Mouse (Mus musculus) ES-E14 (cell line): ENCODE results near the gene Arhgap28. TPM values are rescaled to one million over a fixed set of nuclear protein-coding genes. Genes with fewer than 3 reads are reported as not detected.
"Not testable (repeated sequence)": the region's sequence is repeated elsewhere in the genome, so short reads cannot be mapped to it uniquely, and the experiment has no call there.

Experiments used
- DNase-seq: peaks from one replicate; pipeline ENCODE4 v3.0.0-alpha.2; 2013; ENCODE audit warnings: low read depth, low spot score
- H3K27ac ChIP-seq: 2 replicates; pipeline ENCODE4 v1.5.1; 2012; ENCODE audit warnings: low read depth, mild to moderate bottlenecking, low read length, moderate library complexity, mixed read lengths; ENCODE audit not compliant: poor library complexity, insufficient read depth, severe bottlenecking
- H3K36me3 ChIP-seq: 2 replicates; pipeline ENCODE4 v1.6.1; 2012; ENCODE audit warnings: mild to moderate bottlenecking, low read length, moderate library complexity, mixed read lengths; ENCODE audit not compliant: control insufficient read depth, poor library complexity, insufficient read depth, severe bottlenecking
- H3K4me1 ChIP-seq, 2 experiments: fragments of 150-350 bp in 1 of 2; sonication (generic) in 1 of 2; 2 replicates each; pipeline ENCODE4 v1.6.1; 2012; ENCODE audit warnings: low read length in 2 of 2, mild to moderate bottlenecking in 1 of 2, mixed read lengths in 1 of 2; ENCODE audit not compliant: control insufficient read depth in 2 of 2, insufficient read depth in 2 of 2, poor library complexity in 1 of 2
- H3K4me3 ChIP-seq, 2 experiments: fragments of 150-350 bp in 1 of 2; sonication (generic) in 1 of 2; 2 replicates each; pipeline ENCODE4 v1.5.1; 2012; ENCODE audit warnings: low read length in 2 of 2, low read depth in 1 of 2, mild to moderate bottlenecking in 1 of 2, mixed read lengths in 1 of 2; ENCODE audit not compliant: insufficient read depth in 1 of 2, poor library complexity in 1 of 2, severe bottlenecking in 1 of 2
- H3K9ac ChIP-seq: 2 replicates; pipeline ENCODE4 v1.6.1; 2012; ENCODE audit warnings: low read depth, mild to moderate bottlenecking, low read length, mixed read lengths; ENCODE audit not compliant: poor library complexity, insufficient read depth, severe bottlenecking
- H3K9me3 ChIP-seq: fragments of 150-350 bp; sonication (generic); 2 replicates; pipeline ENCODE4 v1.6.1; 2012; ENCODE audit warnings: low read depth, mild to moderate bottlenecking, low read length; ENCODE audit not compliant: control insufficient read depth, insufficient read depth
- CHD2 ChIP-seq: IDR thresholded peaks from 2 replicates; pipeline ENCODE4 v1.6.1; 2014; ENCODE audit warnings: mild to moderate bottlenecking, low read depth, low read length, inconsistent platforms
- HCFC1 ChIP-seq: IDR thresholded peaks from 2 replicates; pipeline ENCODE4 v1.6.1; 2012; ENCODE audit warnings: low read length, inconsistent platforms, borderline replicate concordance; ENCODE audit not compliant: insufficient read depth
- MAFK ChIP-seq: IDR thresholded peaks from 2 replicates; pipeline ENCODE4 v1.6.1; 2014; ENCODE audit warnings: mild to moderate bottlenecking, low read depth, low read length, inconsistent platforms; ENCODE audit not compliant: insufficient read depth
- ZC3H11A ChIP-seq: IDR thresholded peaks from 2 replicates; pipeline ENCODE4 v1.6.1; 2012; ENCODE audit warnings: low read depth, mild to moderate bottlenecking, inconsistent platforms, low read length, borderline replicate concordance
- ZNF384 ChIP-seq: IDR thresholded peaks from 2 replicates; pipeline ENCODE4 v1.6.1; 2012; ENCODE audit warnings: low read depth, low read length, inconsistent platforms
- in situ Hi-C, 2 experiments: fragments of 600-800 bp; cut with MboI; formaldehyde crosslinking; loops; one replicate each; pipeline ENCODE4 v1.15.1; 2025; ENCODE audit warnings: low sequenced_read_pairs in 2 of 2, inconsistent platforms in 1 of 2; ENCODE audit not compliant: unreplicated experiment in 2 of 2
- total RNA-seq: library from RNA; depleted of rRNA; stranded (reverse); fragments of 300-350 nt; gene quantifications from 2 replicates; pipeline ENCODE4 v1.2.3, GENCODE M21; 2012

The Arhgap28 gene
- total RNA-seq, 1 experiment = 13.4 TPM

DNA sequence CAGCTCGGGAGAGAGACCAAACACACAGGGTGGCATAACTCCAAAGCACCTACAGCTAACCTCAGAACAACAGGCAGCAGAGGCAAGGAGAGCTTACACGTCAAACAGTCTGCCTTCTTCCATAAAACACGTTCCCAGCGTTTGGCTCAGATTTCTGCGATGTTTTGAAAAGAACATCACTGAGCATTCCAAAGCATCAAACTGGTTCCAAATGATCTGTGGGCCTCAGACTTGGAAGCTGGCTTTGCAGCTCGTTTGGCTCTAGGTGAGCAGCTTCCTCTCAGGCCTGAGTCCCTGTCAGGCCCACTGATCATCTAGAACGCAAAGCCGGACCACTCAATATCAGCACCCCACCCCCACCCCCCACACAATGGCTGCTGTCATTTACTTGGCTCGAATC is 137.9 kb downstream of the Arhgap28 start:
- H3K9ac ChIP-seq = no peak overlapping the region
- no peak for DNase-seq
- no peak for TF ChIP-seq ZC3H11A
- no peak for TF ChIP-seq CHD2
- TF ChIP-seq ZNF384 = no peak
- TF ChIP-seq MAFK = no peak
- no peak for TF ChIP-seq HCFC1
- in situ Hi-C loops = no loop called here
- H3K4me1 ChIP-seq = no peaks in the 10 kb centered on the region
- no peak overlapping the region for H3K4me3 ChIP-seq
- no peaks in the 10 kb centered on the region for H3K9me3 ChIP-seq
- H3K27ac ChIP-seq = no peak overlapping the region
- H3K36me3 ChIP-seq = peaks cover 4% of the 10 kb centered on the region; the same call in 1 of the 2 replicates

DNA sequence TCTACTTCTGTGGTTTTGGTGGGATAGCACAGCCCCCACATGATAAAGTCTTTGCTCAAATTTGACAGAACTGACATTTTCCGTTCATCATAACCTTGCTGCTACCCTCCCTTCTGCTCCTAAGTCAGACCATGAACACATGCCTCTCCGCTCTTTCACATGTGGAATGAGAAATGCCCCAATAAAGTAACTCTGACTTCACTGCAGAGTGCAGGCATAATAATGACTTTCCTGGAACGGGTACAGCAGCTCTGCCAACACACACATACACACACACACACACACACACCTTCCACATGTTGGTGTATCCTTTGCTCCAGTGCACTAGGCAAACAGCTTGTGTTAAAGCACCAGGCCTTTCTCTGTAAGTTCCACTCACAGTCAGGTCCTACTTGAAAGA is 139.0 kb downstream of the Arhgap28 start:
- DNase-seq = no peak
- H3K9me3 ChIP-seq = no peaks in the 10 kb centered on the region

DNA sequence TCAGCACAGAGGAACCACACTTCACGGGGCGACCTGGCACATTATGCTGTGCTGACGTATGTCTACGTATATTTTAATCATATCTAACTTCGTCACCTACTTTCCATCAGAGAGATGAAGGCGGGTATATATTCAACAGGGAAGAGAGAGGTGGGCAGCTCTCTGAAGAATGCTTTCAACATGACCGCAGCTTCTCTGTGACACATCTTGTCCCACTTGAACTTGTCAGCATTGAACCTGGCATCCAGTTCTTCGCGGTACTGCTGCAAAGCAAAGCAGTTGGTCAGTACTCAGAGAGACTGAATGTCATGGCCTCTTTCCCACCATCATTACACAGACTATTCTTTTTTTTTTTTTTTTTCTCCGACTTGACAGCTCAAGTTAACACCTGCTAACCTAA is 139.6 kb downstream of the Arhgap28 start:
- Histone ChIP-seq H3K9me3 (no peaks in the 10 kb centered on the region), H3K36me3 (peaks cover 4% of the 10 kb centered on the region; the same call in 1 of the 2 replicates), H3K27ac (no peak overlapping the region), H3K4me3 (no peak overlapping the region), H3K9ac (no peak overlapping the region), H3K4me1 (no peaks in the 10 kb centered on the region)
- TF ChIP-seq CHD2 (no peak), MAFK (no peak), HCFC1 (no peak), ZC3H11A (no peak), ZNF384 (no peak)
- no peak for DNase-seq
- in situ Hi-C loops = no loop called here

More for the DNA sequence above, 139.0 kb downstream of the Arhgap28 start:
- Histone ChIP-seq H3K36me3 (peaks cover 4% of the 10 kb centered on the region; the same call in 1 of the 2 replicates), H3K4me1 (no peaks in the 10 kb centered on the region), H3K9ac (no peak overlapping the region), H3K4me3 (no peak overlapping the region), H3K27ac (no peak overlapping the region)
- TF ChIP-seq HCFC1 = no peak
- no peak for TF ChIP-seq MAFK
- TF ChIP-seq ZC3H11A = no peak
- no peak for TF ChIP-seq ZNF384
- TF ChIP-seq CHD2 = no peak
- in situ Hi-C loops = no loop called here

DNA sequence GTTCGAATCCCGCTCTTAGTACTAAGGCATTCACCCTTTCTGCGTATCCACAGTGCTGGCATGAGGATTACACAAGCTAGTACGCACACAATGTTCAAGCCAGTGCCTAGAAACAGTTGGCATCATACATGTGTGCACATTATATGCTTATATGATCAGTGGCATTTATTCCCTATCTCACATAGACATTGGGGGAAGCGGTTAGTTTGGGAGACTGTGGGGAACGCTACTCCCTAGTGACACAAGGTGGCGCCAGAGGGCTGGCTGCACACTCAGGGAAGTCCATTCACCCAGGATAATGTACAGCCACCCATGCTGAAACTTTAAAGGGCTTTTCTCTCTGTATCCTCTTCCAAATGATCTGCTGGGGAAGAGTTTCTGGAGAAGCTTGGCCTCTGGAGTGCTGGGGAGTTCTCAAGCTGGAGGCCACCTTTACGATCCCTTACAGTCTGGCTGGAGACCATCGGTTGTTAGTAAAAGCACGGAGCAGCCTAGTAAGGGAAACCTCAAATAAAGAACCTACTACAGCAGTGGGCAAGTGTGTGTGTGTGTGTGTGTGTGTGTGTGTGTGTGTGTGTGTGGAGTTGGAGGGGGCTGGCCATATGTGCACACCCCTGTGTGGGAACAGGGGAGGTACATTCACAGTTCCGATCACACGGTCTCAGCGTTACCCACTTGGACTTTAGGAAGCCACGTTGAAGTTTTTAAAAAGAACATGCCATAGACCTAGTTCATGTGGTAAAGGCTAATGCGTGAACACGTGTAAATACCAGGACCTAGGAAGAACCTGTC is 142.0 kb downstream of the Arhgap28 start:
- TF ChIP-seq ZC3H11A (peak; percentile 74), HCFC1 (no peak)
- Histone ChIP-seq H3K4me3 (no peak overlapping the region), H3K36me3 (peaks cover 3% of the 10 kb centered on the region; the same call in 1 of the 2 replicates), H3K4me1 (no peaks in the 10 kb centered on the region), H3K27ac (no peak overlapping the region), H3K9me3 (no peaks in the 10 kb centered on the region), H3K9ac (no peak overlapping the region)
- in situ Hi-C loops = no loop called here
- peak; percentile 45 for DNase-seq

DNA sequence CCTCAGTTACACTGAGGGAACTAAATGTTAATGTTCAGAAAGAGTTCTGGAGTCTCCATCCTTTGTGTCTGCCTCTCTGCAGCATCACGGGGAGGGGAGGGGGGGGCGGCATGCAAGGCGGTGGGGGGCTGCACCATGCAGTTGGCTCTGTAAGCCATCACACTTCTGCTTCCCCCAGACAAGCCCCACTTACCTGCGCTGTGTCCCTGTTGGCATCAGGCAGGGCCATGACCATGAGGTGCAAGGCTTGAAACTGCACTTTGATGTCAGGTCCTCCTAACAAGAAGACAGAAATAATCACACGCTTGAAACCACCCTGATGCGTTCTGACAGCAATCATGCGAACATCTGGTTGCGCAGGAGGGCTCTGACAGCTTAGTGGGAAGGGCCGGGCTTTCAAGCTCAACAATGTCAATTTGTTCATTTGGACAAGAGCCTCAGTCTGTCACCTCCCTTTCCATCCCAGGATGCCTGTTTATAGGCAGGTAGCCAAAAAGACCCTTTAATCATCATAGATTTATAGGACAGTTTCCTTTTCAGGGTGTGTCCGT is 142.8 kb downstream of the Arhgap28 start:
- Histone ChIP-seq H3K9me3 (no peaks in the 10 kb centered on the region), H3K4me3 (no peak overlapping the region), H3K36me3 (peaks cover 3% of the 10 kb centered on the region; the same call in 1 of the 2 replicates), H3K27ac (no peak overlapping the region), H3K9ac (no peak overlapping the region), H3K4me1 (no peaks in the 10 kb centered on the region)
- no peak for DNase-seq
- in situ Hi-C loops = no loop called here
- no peak for TF ChIP-seq CHD2
- no peak for TF ChIP-seq MAFK
- TF ChIP-seq ZC3H11A = no peak
- no peak for TF ChIP-seq HCFC1
- no peak for TF ChIP-seq ZNF384

DNA sequence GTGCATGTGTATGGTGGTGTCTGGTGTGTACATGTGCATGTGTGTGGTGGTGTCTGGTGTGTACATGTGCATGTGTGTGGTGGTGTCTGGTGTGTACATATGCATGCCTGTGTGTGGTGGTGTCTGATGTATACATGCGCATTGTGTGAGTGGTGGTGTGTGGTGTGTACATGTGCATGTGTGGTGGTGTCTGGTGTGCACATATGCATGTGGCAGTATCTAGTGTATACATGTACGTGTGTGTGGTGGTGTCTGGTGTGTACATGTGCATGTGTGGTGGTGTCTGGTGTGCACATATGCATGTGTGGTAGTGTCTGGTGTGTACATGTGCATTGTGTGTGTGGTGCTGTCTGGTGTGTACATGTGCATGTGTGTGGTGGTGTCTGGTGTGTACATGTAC is 162.4 kb downstream of the Arhgap28 start:
- H3K36me3 ChIP-seq, H3K4me3 ChIP-seq, H3K4me1 ChIP-seq, H3K9me3 ChIP-seq, H3K9ac ChIP-seq, DNase-seq, H3K27ac ChIP-seq, in situ Hi-C loops: not testable (repeated sequence)
